Mouse (Mus musculus): ENCODE results near the gene Akr1b7. TPM values are rescaled to one million over a fixed set of nuclear protein-coding genes. Genes with fewer than 3 reads are reported as not detected.

Gene Akr1b7
- polyA plus RNA-seq, 1 experiment from 2014 or later: 3.0 TPM

Other genes with a start within 250 kb of the Akr1b7 start
- gene Slc35b4, start 235.2 kb upstream of the Akr1b7 start, polyA plus RNA-seq (2015; fragmentation: Nextera tagmentation; extraction: Ambion mirVana): 21.5 and 25.6 TPM in 2 replicates
- 64.2 and 66.8 TPM in 2 replicates for gene Akr1b3, start 94.9 kb upstream of the Akr1b7 start, polyA plus RNA-seq (2015; fragmentation: Nextera tagmentation; extraction: Ambion mirVana)
- 7.2 and 7.6 TPM in 2 replicates for gene Akr1b8, start 58.2 kb upstream of the Akr1b7 start, polyA plus RNA-seq (2015; fragmentation: Nextera tagmentation; extraction: Ambion mirVana)
- 6.7 and 8.5 TPM in 2 replicates for gene Akr1b10, start 28.1 kb upstream of the Akr1b7 start, polyA plus RNA-seq (2015; fragmentation: Nextera tagmentation; extraction: Ambion mirVana)
- gene Bpgm, start 63.9 kb downstream of the Akr1b7 start, polyA plus RNA-seq (2015; fragmentation: Nextera tagmentation; extraction: Ambion mirVana): 136 and 141 TPM in 2 replicates
- gene Cald1, start 186.2 kb downstream of the Akr1b7 start, polyA plus RNA-seq (2015; fragmentation: Nextera tagmentation; extraction: Ambion mirVana): 70.4 and 77.7 TPM in 2 replicates